Mouse (Mus musculus): ENCODE results near the gene Capzb.

GRCm38 (mm10) chr4:139230376-139231120 is 37.8 kb downstream of the Capzb start:
- TF ChIP-seq POLR2A (IDR thresholded peaks at IDR 0.05; ENCODE audit: extremely low read depth, insufficient read depth, low read length) = no peak
- no peak for TF ChIP-seq CTCF (IDR thresholded peaks at IDR 0.05; ENCODE audit: low read depth, low read length)
